ENCODE assay signal across 26 mouse cellular contexts in genomic region chr3:66055652-66056051, GRCm38 (mm10).
DNase-seq lines count a peak whose midpoint lies in the region; ATAC-seq and TF ChIP-seq lines count a peak whose summit lies in the region.
"Had no signal": no experiment of that assay in that cellular context is flagged by ENCODE, and none has a peak within 500 bp of the region (broad histone marks: within the 10 kb centered on the region; RNA-seq: fewer than 3 reads in every experiment).

No protein-coding gene starts in this region.

- no peak overlapping the region for H3K4me2 ChIP-seq in midbrain, embryonic 11.5 days
- H3K4me2 ChIP-seq: embryonic facial prominence, embryonic 13.5 days; forebrain, embryonic 12.5 days; forebrain, embryonic 15.5 days; heart, embryonic 13.5 days; hindbrain, embryonic 12.5 days; hindbrain, embryonic 15.5 days had no signal

- TF ChIP-seq POLR2A in MEL (IDR thresholded peaks at IDR 0.05; ENCODE audit: control insufficient read depth in 1 of 2, insufficient read depth in 1 of 2, low read depth in 1 of 2, low read length in 2 of 2, poor library complexity in 1 of 2), result no peak

- H3K4me1 ChIP-seq in MEL (ENCODE audit: control insufficient read depth in 1 of 2, insufficient read depth in 2 of 2, low read length in 2 of 2), result peaks cover 0 to 8% of the 10 kb centered on the region in 2 experiments; a peak in 2 of 4 replicates
- H3K4me1 ChIP-seq in midbrain, embryonic 11.5 days (ENCODE audit: control insufficient read depth, insufficient read depth, low read length), result no peaks in the 10 kb centered on the region
- H3K4me1 ChIP-seq: forebrain, embryonic 12.5 days; forebrain, embryonic 15.5 days; heart, embryonic 10.5 days; hindbrain, embryonic 12.5 days; hindbrain, embryonic 15.5 days had no signal

- peaks cover 0 to 2% of the 10 kb centered on the region in 2 experiments; a peak in 1 of 4 replicates for H3K27me3 ChIP-seq in MEL (ENCODE audit: control insufficient read depth in 1 of 2, insufficient read depth in 2 of 2, low read length in 2 of 2)
- 0 out of 2 replicates have a peak, but pooled peaks cover 2% of the 10 kb centered on the region for H3K27me3 ChIP-seq in midbrain, embryonic 11.5 days (ENCODE audit: control insufficient read depth, insufficient read depth, low read length)
- H3K27me3 ChIP-seq: embryonic facial prominence, embryonic 13.5 days; forebrain, embryonic 12.5 days; forebrain, embryonic 15.5 days; heart, embryonic 13.5 days; hindbrain, embryonic 12.5 days; hindbrain, embryonic 15.5 days had no signal

- DNase-seq in MEL (ENCODE audit: low read depth, low spot score), result peak; percentile 44
- DNase-seq in left cerebral cortex, adult 9 months (ENCODE audit: low spot score in 2 of 2), result no peak
- DNase-seq in midbrain, embryonic 11.5 days (ENCODE audit: low spot score, missing footprints), result no peak
- no peak for DNase-seq in Muller cell, postnatal 12 days (ENCODE audit: inconsistent ontology term)
- DNase-seq: adrenal gland, adult 8-10 months; adrenal gland, postnatal 25 days; cerebellum, adult 2 months; cerebellum, adult 9-11 months; cerebellum, postnatal 25 days; embryo, embryonic 11 days; gastrocnemius, postnatal 25 days; heart, adult 2 months; heart, postnatal 14 days; heart, postnatal 4 days had no signal

- no peak overlapping the region for H3K4me3 ChIP-seq in MEL (ENCODE audit: control insufficient read depth in 1 of 2, insufficient read depth in 1 of 2, low read depth in 2 of 2, low read length in 2 of 2)
- no peak overlapping the region for H3K4me3 ChIP-seq in midbrain, embryonic 11.5 days (ENCODE audit: low read depth, low read length)
- H3K4me3 ChIP-seq: embryonic facial prominence, embryonic 10.5 days; embryonic facial prominence, embryonic 13.5 days; erythroblast, embryonic 14.5 days; forebrain, embryonic 12.5 days; forebrain, embryonic 15.5 days; heart, adult 2 months; heart, embryonic 10.5 days; heart, embryonic 13.5 days; hindbrain, embryonic 12.5 days; hindbrain, embryonic 15.5 days had no signal

- no peaks in the 10 kb centered on the region; a peak in 1 of 4 replicates for H3K36me3 ChIP-seq in MEL (ENCODE audit: control insufficient read depth in 1 of 2, insufficient read depth in 2 of 2, low read length in 2 of 2)
- no peaks in the 10 kb centered on the region for H3K36me3 ChIP-seq in midbrain, embryonic 11.5 days (ENCODE audit: control insufficient read depth, insufficient read depth, low read length)
- H3K36me3 ChIP-seq: embryonic facial prominence, embryonic 10.5 days; embryonic facial prominence, embryonic 13.5 days; forebrain, embryonic 12.5 days; forebrain, embryonic 15.5 days; heart, embryonic 10.5 days; heart, embryonic 13.5 days; hindbrain, embryonic 12.5 days; hindbrain, embryonic 15.5 days had no signal

- no peaks in the 10 kb centered on the region for H3K79me2 ChIP-seq in MEL (ENCODE audit: control insufficient read depth, insufficient read depth, low read length, poor library complexity)

- no peak overlapping the region for H3K27ac ChIP-seq in MEL (ENCODE audit: control insufficient read depth, low read depth, low read length)
- no peak overlapping the region for H3K27ac ChIP-seq in midbrain, embryonic 11.5 days (ENCODE audit: low read depth, low read length)
- H3K27ac ChIP-seq: embryonic facial prominence, embryonic 10.5 days; embryonic facial prominence, embryonic 13.5 days; forebrain, embryonic 12.5 days; forebrain, embryonic 15.5 days; heart, adult 2 months; heart, embryonic 10.5 days; heart, embryonic 13.5 days; hindbrain, embryonic 12.5 days; hindbrain, embryonic 15.5 days had no signal

- no peak for TF ChIP-seq EP300 in MEL (IDR thresholded peaks at IDR 0.05; ENCODE audit: low read depth in 1 of 2, low read length in 2 of 2)

- no peak for TF ChIP-seq RAD21 in MEL (IDR thresholded peaks at IDR 0.05; ENCODE audit: low read depth, low read length)

- H3K9me3 ChIP-seq in MEL (replicated peaks; ENCODE audit: insufficient read depth, low read length), result no peaks in the 10 kb centered on the region
- no peaks in the 10 kb centered on the region for H3K9me3 ChIP-seq in midbrain, embryonic 11.5 days (ENCODE audit: control insufficient read depth, low read length)
- H3K9me3 ChIP-seq: embryonic facial prominence, embryonic 10.5 days; embryonic facial prominence, embryonic 13.5 days; forebrain, embryonic 12.5 days; forebrain, embryonic 15.5 days; heart, embryonic 10.5 days; heart, embryonic 13.5 days; hindbrain, embryonic 12.5 days; hindbrain, embryonic 15.5 days had no signal

- 0 out of 2 replicates have a peak, but pooled peaks have one; percentile 18 for ATAC-seq in common myeloid progenitor, adult 5-6 weeks (replicated peaks; ENCODE audit: low read depth, poor library complexity, severe bottlenecking)
- ATAC-seq in megakaryocyte progenitor cell, adult 5-6 weeks (replicated peaks; ENCODE audit: poor library complexity), result peak; percentile 74
- ATAC-seq in midbrain, embryonic 11.5 days (ENCODE audit: low FRiP score), result no peak
- ATAC-seq: activated CD4-positive, CD25-positive, alpha-beta regulatory T cell, adult 4 months; forebrain, embryonic 15.5 days had no signal

- H3K9ac ChIP-seq in MEL (ENCODE audit: control insufficient read depth, low read depth, low read length, poor library complexity, severe bottlenecking), result no peak overlapping the region
- H3K9ac ChIP-seq in midbrain, embryonic 11.5 days (ENCODE audit: low read length), result no peak overlapping the region
- H3K9ac ChIP-seq: embryonic facial prominence, embryonic 13.5 days; forebrain, embryonic 12.5 days; forebrain, embryonic 15.5 days; heart, embryonic 13.5 days; hindbrain, embryonic 12.5 days; hindbrain, embryonic 15.5 days had no signal

- no peak for TF ChIP-seq CTCF in MEL (IDR thresholded peaks at IDR 0.05 in 2 of 3, conservative IDR thresholded peaks at IDR 0.05 in 1 of 3; ENCODE audit: control insufficient read depth in 1 of 3, insufficient read depth in 1 of 3, low read depth in 2 of 3, low read length in 3 of 3, poor library complexity in 1 of 3, severe bottlenecking in 1 of 3)

- 96% methylated on average over 7 of the region's 7 CpGs for WGBS in midbrain, embryonic 11.5 days

TF ChIP-seq in MEL, 35 proteins besides CTCF, POLR2A, EP300 and RAD21:
- TF ChIP-seq GATA1 (IDR thresholded peaks at IDR 0.05; ENCODE audit: low read depth, low read length), result no peak
- TF ChIP-seq ZKSCAN1 (IDR thresholded peaks at IDR 0.05; ENCODE audit: low read depth, low read length), result no peak
- no peak for TF ChIP-seq TCF12 (IDR thresholded peaks at IDR 0.05; ENCODE audit: low read depth, low read length)
- no peak for TF ChIP-seq MXI1 (IDR thresholded peaks at IDR 0.05; ENCODE audit: low read depth, low read length)
- TF ChIP-seq ZNF384 (IDR thresholded peaks at IDR 0.05; ENCODE audit: low read depth, low read length), result no peak
- TF ChIP-seq CHD2 (IDR thresholded peaks at IDR 0.05; ENCODE audit: low read length), result no peak
- no peak for TF ChIP-seq SMC3 (IDR thresholded peaks at IDR 0.05; ENCODE audit: low read depth, low read length)
- TF ChIP-seq POLR2AphosphoS5 (IDR thresholded peaks at IDR 0.05; ENCODE audit: borderline replicate concordance, low read depth, low read length), result no peak
- TF ChIP-seq MEF2A (IDR thresholded peaks at IDR 0.05; ENCODE audit: extremely low read depth, insufficient replicate concordance, low read depth, low read length, poor library complexity, severe bottlenecking), result no peak
- no peak for TF ChIP-seq BHLHE40 (IDR thresholded peaks at IDR 0.05; ENCODE audit: borderline replicate concordance, low read depth, low read length)
- no peak for TF ChIP-seq JUND (IDR thresholded peaks at IDR 0.05; ENCODE audit: low read depth, low read length)
- TF ChIP-seq ELF1 (IDR thresholded peaks at IDR 0.05; ENCODE audit: low read depth, low read length), result no peak
- TF ChIP-seq POLR2AphosphoS2 (IDR thresholded peaks at IDR 0.05; ENCODE audit: low read length), result no peak
